Mouse (Mus musculus) megakaryocyte, embryonic 14.5 days (primary cell): ENCODE measurements at regions not wholly inside any gene's neighbourhood (a gene's known extent, or its start where the extent isn't known, plus 50 kb on each side); places are given as distances from the start of the nearest gene placed in this dataset.
"Not testable (repeated sequence)": the region's sequence is repeated elsewhere in the genome, so short reads cannot be mapped to it uniquely, and the experiment has no call there.

Source experiments
- FLI1 ChIP-seq: IDR thresholded peaks from 2 replicates; pipeline ENCODE4 v1.6.1; 2012; ENCODE audit warnings: low read length, inconsistent platforms, mixed read lengths
- GATA1 ChIP-seq: IDR thresholded peaks from 3 replicates; pipeline ENCODE4 v1.6.1; 2012; ENCODE audit warnings: mixed read lengths, low read length, inconsistent platforms, borderline replicate concordance

GRCm38 (mm10) chr14:53121704-53122103 lies 626.2 kb upstream of the Olfr1507 start:
- TF ChIP-seq GATA1, FLI1: not testable (repeated sequence)
